Mouse (Mus musculus) liver, postnatal 0 days (tissue): ENCODE measurements around the gene Pgbd5.

ENCODE experiments used
- CTCF ChIP-seq: sonication (generic); IDR thresholded peaks from 2 replicates; pipeline ENCODE4 v1.5.1; 2016; ENCODE audit warnings: antibody characterized with exemption, low read depth
- EP300 ChIP-seq: IDR thresholded peaks from 2 replicates; pipeline ENCODE4 v1.6.1; 2016; ENCODE audit warnings: antibody characterized with exemption, low read depth, mild to moderate bottlenecking

DNA sequence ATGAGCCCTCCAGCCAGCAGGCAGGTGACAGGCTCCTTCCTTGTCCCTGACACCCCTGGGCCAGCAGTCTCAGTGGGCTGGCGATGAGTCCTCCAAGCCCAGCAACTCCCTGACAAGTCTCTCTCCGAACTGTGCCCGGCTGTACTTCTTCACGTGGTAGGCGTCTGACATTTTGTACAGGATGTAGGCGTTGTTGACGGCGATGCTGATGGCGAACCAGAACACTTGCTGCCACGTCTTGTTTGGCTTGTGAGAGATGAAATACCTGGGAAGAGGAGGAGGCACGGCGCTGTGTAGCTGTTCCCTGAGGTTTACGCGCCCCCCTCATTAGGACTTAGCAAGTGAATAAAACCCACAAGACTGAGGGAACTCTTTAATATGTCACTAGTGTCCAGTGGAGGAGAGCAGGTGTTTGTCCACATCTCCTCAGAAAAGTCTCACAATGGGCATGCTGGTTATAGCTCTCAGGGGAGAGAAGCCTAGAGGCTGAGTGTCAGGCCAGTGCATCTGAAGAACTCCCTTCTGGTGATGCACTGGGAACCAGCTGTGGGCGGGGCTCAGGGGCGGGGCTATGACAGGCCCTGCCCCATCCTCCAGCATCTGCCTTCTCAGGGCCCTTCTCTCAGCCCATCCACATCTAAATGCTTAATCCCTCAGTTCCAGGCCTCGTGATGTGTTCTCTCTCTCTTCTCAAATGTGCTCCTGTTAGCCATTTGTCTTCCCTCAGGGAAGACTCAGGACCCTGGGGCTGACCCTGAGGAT is 68.9 kb downstream of the Pgbd5 start:
- no peak for TF ChIP-seq CTCF
- no peak for TF ChIP-seq EP300
